8 mouse cellular contexts compared by ENCODE assay signal in the genomic region with DNA sequence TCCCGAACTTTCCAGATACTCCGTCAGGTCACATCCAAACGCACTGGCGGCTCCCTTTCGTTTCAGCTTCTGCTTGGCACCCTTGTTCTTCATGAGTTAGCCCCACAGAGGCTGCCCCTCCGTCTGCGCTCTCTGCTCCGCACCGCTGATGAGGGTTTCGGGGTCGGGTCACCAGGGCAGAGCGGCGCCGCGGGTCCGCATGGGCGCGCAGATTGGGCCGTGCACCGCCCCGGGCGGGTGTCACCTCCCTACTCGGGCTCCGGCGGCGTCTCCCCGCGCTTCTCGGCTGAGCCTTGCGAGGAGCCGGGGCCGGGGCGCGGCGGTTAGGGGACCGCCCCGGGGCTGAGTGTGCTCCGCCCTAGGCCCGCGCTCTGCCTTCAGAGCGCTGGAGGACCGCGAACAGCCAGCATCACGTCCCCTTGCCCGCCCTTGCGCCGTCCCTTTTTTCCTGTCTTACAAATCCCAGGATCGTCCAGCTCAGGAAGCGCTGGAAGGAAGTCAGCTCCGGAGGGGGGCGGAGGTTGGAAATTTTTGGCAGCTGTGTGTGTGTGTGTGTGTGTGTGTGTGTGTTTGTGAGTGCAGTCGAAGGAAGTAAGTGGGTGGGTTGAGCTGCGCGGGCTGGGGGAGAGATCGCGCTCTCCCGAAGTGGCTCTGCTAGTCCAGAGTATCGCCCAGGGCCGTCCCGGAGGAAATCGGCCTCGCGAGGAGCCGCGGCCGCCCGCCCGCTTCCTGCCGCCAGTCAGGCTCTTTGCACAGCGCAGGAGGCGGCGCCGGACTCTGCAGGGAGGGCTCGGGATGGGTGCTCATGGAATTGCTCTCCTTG. TPM values are rescaled to one million over a fixed set of nuclear protein-coding genes. Genes with fewer than 3 reads are reported as not detected.
DNase-seq lines count a peak whose midpoint lies in the region; ATAC-seq and TF ChIP-seq lines count a peak whose summit lies in the region.

Gene Arhgap31 (minus strand): TSS at position 694 of the 823 bp plus-strand sequence.

- H3K27me3 ChIP-seq in hindbrain, embryonic 15.5 days = 0 out of 2 replicates have a peak, but pooled peaks cover 4% of the 10 kb centered on the region

- DNase-seq in WW6 (ENCODE audit: low read depth, low spot score) = peak; percentile 58
- peak; percentile 91 for DNase-seq in gastrocnemius, adult 2 months
- peak; percentile 63 to 74 for DNase-seq in left cerebral cortex, adult 18-20 months (ENCODE audit: low spot score in 2 of 2)
- peak; percentile 90 to 95 for DNase-seq in lung, postnatal 4 days
- DNase-seq in retina, postnatal 1 day = peak; percentile 83
- DNase-seq in thymus, postnatal 36 days = peak; percentile 77 to 80

- no peak for TF ChIP-seq CTCF in gastrocnemius, adult 2 months (IDR thresholded peaks at IDR 0.05)

- no peaks in the 10 kb centered on the region for H3K36me3 ChIP-seq in hindbrain, embryonic 15.5 days

- H3K4me2 ChIP-seq in hindbrain, embryonic 15.5 days = peak within 1 kb of the TSS; percentile 97

- H3K4me3 ChIP-seq in gastrocnemius, adult 2 months = peak within 1 kb of the TSS; percentile 90
- peak within 1 kb of the TSS; percentile 75 for H3K4me3 ChIP-seq in hindbrain, embryonic 15.5 days

- H3K27ac ChIP-seq in gastrocnemius, adult 2 months = peak within 1 kb of the TSS; percentile 97
- H3K27ac ChIP-seq in hindbrain, embryonic 15.5 days (replicated peaks) = peak within 1 kb of the TSS; percentile 83

- peak within 1 kb of the TSS; percentile 78 for H3K9ac ChIP-seq in hindbrain, embryonic 15.5 days

- peak; percentile 54 for ATAC-seq in common myeloid progenitor, adult 5-6 weeks (replicated peaks; ENCODE audit: low read depth, poor library complexity, severe bottlenecking)
- ATAC-seq in hindbrain, embryonic 15.5 days (ENCODE audit: low FRiP score, low read depth) = peak; percentile 92

- WGBS in hindbrain, embryonic 15.5 days = under 1% methylated on average over 73 of the region's 74 CpGs

- peaks cover 15% of the 10 kb centered on the region for H3K4me1 ChIP-seq in hindbrain, embryonic 15.5 days (replicated peaks)

- intact Hi-C loops in gastrocnemius, adult 2 months (cut with DNase I) = no loop called here

- no peaks in the 10 kb centered on the region for H3K9me3 ChIP-seq in hindbrain, embryonic 15.5 days

RNA-seq across cellular contexts. Expression of gene Arhgap31, which starts in this region (rescaled TPM):
- total RNA-seq in common myeloid progenitor, adult 5-6 weeks (2017) = 4.0 and 4.5 TPM in 2 replicates
- total RNA-seq in gastrocnemius, adult 2 months (2021) = 10 to 100 TPM; 11.9 to 18.6 TPM
- 5.8 and 6.4 TPM in 2 replicates for polyA plus RNA-seq in hindbrain, embryonic 15.5 days (2015; fragmentation: Nextera tagmentation; extraction: Ambion mirVana)
- 10 to 100 TPM; 14.7 to 17.8 TPM for total RNA-seq in left cerebral cortex, adult 18-20 months (2021)

Comparison
In these comparisons a context has a peak if more than half of its experiments do, and no peak if none do; other contexts are left out.
1. Peak in every context shown above with its lines: DNase-seq, ATAC-seq, H3K4me3 ChIP-seq and H3K27ac ChIP-seq.